Mouse (Mus musculus) left cerebral cortex, adult 11 months (tissue): ENCODE data around the gene Cadm1.

ENCODE experiments used
- DNase-seq: peaks from one replicate; pipeline ENCODE4 v3.0.0; 2022; ENCODE audit warnings: low spot score

Gene Cadm1

GRCm38 (mm10) chr9:47802527-47802926 is 272.6 kb downstream of the Cadm1 start:
- DNase-seq: no peak

- no peak for DNase-seq
These were observed 273.6 kb downstream of the Cadm1 start for GRCm38 (mm10) chr9:47803531-47804105.

GRCm38 (mm10) chr9:47805658-47806057 is 275.7 kb downstream of the Cadm1 start:
- no peak for DNase-seq

GRCm38 (mm10) chr9:47825668-47826067 is 295.7 kb downstream of the Cadm1 start:
- no peak for DNase-seq

- DNase-seq: peak; percentile 25
These were observed 298.8 kb downstream of the Cadm1 start for GRCm38 (mm10) chr9:47828762-47829161.

GRCm38 (mm10) chr9:47829204-47829603 is 299.2 kb downstream of the Cadm1 start:
- no peak for DNase-seq

- no peak for DNase-seq
These were observed 299.9 kb downstream of the Cadm1 start for GRCm38 (mm10) chr9:47829846-47830245.

- DNase-seq: no peak
These were observed 301.4 kb downstream of the Cadm1 start for GRCm38 (mm10) chr9:47831412-47831811.

GRCm38 (mm10) chr9:47838170-47838569 is 308.2 kb downstream of the Cadm1 start:
- no peak for DNase-seq

- DNase-seq: no peak
These were observed 309.1 kb downstream of the Cadm1 start for GRCm38 (mm10) chr9:47838890-47839691.

GRCm38 (mm10) chr9:47839692-47840025 is 309.7 kb downstream of the Cadm1 start:
- DNase-seq: no peak

- DNase-seq: no peak
These were observed 313.4 kb downstream of the Cadm1 start for GRCm38 (mm10) chr9:47843328-47843727.

GRCm38 (mm10) chr9:47846275-47846674 is 316.3 kb downstream of the Cadm1 start:
- DNase-seq: no peak

GRCm38 (mm10) chr9:47846926-47847325 is 317.0 kb downstream of the Cadm1 start:
- DNase-seq: no peak

- DNase-seq: no peak
These were observed 317.8 kb downstream of the Cadm1 start for GRCm38 (mm10) chr9:47847797-47848196.

GRCm38 (mm10) chr9:47848745-47849144 is 318.8 kb downstream of the Cadm1 start:
- DNase-seq: no peak

GRCm38 (mm10) chr9:47856311-47856710 is 326.3 kb downstream of the Cadm1 start:
- DNase-seq: no peak

GRCm38 (mm10) chr9:47857235-47857634 is 327.3 kb downstream of the Cadm1 start:
- DNase-seq: no peak

- no peak for DNase-seq
These were observed 328.2 kb downstream of the Cadm1 start for GRCm38 (mm10) chr9:47858134-47858533.

GRCm38 (mm10) chr9:47858778-47859395 is 328.9 kb downstream of the Cadm1 start:
- no peak for DNase-seq

GRCm38 (mm10) chr9:47860994-47861393 is 331.0 kb downstream of the Cadm1 start:
- no peak for DNase-seq

GRCm38 (mm10) chr9:47861783-47862182 is 331.8 kb downstream of the Cadm1 start:
- DNase-seq: no peak

GRCm38 (mm10) chr9:47866001-47866400 is 336.0 kb downstream of the Cadm1 start:
- no peak for DNase-seq
